Mouse (Mus musculus): ENCODE data around the gene Fam160a1. TPM values are rescaled to one million over a fixed set of nuclear protein-coding genes. Genes with fewer than 3 reads are reported as not detected.

Gene Fam160a1
- polyA plus RNA-seq, 1 experiment from 2014 or later: 1.4 TPM

DNA sequence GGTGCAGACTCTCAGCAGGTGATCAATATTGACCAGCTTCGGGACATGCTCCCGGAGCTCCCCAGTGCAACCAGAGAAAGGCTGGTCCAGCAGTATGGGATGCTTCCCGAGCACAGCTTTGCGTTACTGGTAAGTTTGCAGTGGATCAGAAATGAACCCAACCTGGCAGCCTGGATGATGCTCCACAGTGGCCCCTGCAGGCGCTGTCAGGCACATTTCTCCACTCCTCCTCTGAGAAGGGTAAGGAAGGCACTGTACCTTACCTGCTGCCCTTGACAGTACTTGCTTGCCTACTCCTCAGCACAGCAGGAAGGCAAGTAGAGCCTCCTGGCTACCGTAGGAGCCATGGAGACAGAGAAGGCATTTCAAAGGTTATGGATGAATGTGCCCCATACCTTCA lies 198.2 kb downstream of the Fam160a1 start:
- WGBS: 72% methylated on average over 6 of the region's 6 CpGs
- no peaks in the 10 kb centered on the region for H3K9me3 ChIP-seq (ENCODE audit: control insufficient read depth, low read length)
- H3K36me3 ChIP-seq (ENCODE audit: control insufficient read depth, insufficient read depth): no peaks in the 10 kb centered on the region
- H3K4me2 ChIP-seq (ENCODE audit: low read length): no peak overlapping the region
- no peak overlapping the region for H3K9ac ChIP-seq (replicated peaks; ENCODE audit: low read depth, low read length)
- H3K27ac ChIP-seq (ENCODE audit: low read length): no peak overlapping the region
- no peak for ATAC-seq
- no peak overlapping the region for H3K4me3 ChIP-seq (replicated peaks; ENCODE audit: low read length)
- no peaks in the 10 kb centered on the region for H3K4me1 ChIP-seq (replicated peaks; ENCODE audit: control insufficient read depth, insufficient read depth, low read length)
- no peaks in the 10 kb centered on the region for H3K27me3 ChIP-seq (replicated peaks; ENCODE audit: control insufficient read depth, insufficient read depth, low read length)

DNA sequence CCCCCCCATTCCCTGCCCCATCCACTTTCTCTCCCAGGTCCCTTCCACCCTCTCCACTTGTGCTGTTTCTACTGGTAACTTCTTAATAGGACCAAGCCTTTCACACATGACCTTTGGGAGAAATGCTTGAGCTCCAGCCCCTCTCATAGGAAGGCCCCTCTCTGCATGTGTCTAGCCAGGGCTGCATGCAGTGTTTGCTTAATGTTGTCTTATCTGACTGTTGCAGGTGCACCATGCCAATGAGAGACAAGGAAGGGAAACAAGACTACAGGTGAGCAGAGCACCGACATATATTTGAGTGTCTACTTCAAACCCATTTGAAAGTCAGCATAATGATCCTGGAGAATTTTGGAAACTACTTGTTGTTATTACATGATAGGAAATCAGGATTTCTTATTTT lies 200.7 kb downstream of the Fam160a1 start:
- ATAC-seq: no peak
- H3K4me1 ChIP-seq (replicated peaks; ENCODE audit: control insufficient read depth, insufficient read depth, low read length): no peaks in the 10 kb centered on the region
- H3K9me3 ChIP-seq (ENCODE audit: control insufficient read depth, low read length): no peaks in the 10 kb centered on the region
- 98% methylated on average over 1 of the region's 1 CpGs for WGBS
- H3K36me3 ChIP-seq (ENCODE audit: control insufficient read depth, insufficient read depth): no peaks in the 10 kb centered on the region
- H3K4me3 ChIP-seq (replicated peaks; ENCODE audit: low read length): no peak overlapping the region
- H3K27me3 ChIP-seq (replicated peaks; ENCODE audit: control insufficient read depth, insufficient read depth, low read length): no peaks in the 10 kb centered on the region
- no peak overlapping the region for H3K4me2 ChIP-seq (ENCODE audit: low read length)
- no peak overlapping the region for H3K27ac ChIP-seq (ENCODE audit: low read length)
- no peak overlapping the region for H3K9ac ChIP-seq (replicated peaks; ENCODE audit: low read depth, low read length)

Other genes with a start within 250 kb of the Fam160a1 start
- 23.1 and 24.0 TPM in 2 replicates for gene Gatb, start 243.2 kb downstream of the Fam160a1 start, polyA plus RNA-seq (2015; fragmentation: Nextera tagmentation; extraction: Ambion mirVana)
- 1.3 and 2.1 TPM in 2 replicates for gene Glt28d2, start 70.2 kb upstream of the Fam160a1 start, polyA plus RNA-seq (2015; fragmentation: Nextera tagmentation; extraction: Ambion mirVana)
- gene Gm37240, start 70.2 kb upstream of the Fam160a1 start, polyA plus RNA-seq (2015; fragmentation: Nextera tagmentation; extraction: Ambion mirVana): 1.6 and 3.3 TPM in 2 replicates
- gene Sh3d19, start 153.8 kb upstream of the Fam160a1 start, polyA plus RNA-seq (2015; fragmentation: Nextera tagmentation; extraction: Ambion mirVana): 8.7 and 9.7 TPM in 2 replicates
- not detected in 2 replicates for gene Prss48, start 185.2 kb upstream of the Fam160a1 start, polyA plus RNA-seq (2015; fragmentation: Nextera tagmentation; extraction: Ambion mirVana)

Data from forebrain, embryonic 16.5 days (tissue).